Mouse (Mus musculus) ovary, postnatal 36 days (tissue): ENCODE data around the gene Fgf6.
A peak's percentile ranks its signal among the peaks of the same experiment; 100 is the strongest.

Experiments
- DNase-seq: peaks from one replicate; pipeline ENCODE4 v3.0.0; 2022; ENCODE audit warnings: low spot score, mixed read lengths

Gene Fgf6

DNA sequence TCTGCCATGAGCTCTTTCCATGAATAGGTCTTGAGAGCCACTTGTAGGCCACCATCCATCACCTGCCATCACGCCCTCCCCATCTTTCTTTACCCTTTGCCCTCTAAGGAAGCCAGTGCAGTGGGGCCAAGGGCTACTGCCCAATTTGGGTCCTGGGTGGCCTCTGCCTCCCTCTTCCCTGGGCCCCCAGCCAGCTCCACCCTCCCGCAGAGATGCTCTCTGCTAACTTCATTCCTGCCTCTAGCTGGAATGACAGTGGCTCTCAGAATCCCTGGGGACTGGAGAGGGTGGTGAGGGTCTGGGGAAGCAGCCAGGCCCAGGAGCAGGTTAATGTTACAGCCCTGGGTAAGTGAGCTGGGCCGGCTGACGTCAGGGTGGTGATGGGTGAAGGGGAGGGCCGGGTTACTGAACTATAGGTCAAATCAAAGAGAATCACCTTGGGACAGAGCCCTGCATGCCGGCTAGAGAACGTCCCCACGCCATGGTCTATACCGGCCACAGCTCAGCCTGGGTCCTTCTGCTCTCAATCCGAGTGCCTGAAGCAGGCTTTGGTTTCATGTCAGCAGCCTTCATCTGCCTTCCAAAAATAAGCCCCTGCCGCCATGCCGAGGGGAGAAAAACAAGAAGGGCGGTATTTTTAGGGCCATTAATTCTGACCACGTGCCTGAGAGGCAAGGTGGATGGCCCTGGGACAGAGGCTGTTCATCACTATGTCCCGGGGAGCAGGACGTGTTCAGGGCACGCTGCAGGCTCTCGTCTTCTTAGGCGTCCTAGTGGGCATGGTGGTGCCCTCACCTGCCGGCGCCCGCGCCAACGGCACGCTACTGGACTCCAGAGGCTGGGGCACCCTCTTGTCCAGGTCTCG, at the start of gene Fgf6:
Gene Fgf6, plus strand, starts transcription at position 681 of the 865 bp plus-strand sequence.
- no peak for DNase-seq

DNA sequence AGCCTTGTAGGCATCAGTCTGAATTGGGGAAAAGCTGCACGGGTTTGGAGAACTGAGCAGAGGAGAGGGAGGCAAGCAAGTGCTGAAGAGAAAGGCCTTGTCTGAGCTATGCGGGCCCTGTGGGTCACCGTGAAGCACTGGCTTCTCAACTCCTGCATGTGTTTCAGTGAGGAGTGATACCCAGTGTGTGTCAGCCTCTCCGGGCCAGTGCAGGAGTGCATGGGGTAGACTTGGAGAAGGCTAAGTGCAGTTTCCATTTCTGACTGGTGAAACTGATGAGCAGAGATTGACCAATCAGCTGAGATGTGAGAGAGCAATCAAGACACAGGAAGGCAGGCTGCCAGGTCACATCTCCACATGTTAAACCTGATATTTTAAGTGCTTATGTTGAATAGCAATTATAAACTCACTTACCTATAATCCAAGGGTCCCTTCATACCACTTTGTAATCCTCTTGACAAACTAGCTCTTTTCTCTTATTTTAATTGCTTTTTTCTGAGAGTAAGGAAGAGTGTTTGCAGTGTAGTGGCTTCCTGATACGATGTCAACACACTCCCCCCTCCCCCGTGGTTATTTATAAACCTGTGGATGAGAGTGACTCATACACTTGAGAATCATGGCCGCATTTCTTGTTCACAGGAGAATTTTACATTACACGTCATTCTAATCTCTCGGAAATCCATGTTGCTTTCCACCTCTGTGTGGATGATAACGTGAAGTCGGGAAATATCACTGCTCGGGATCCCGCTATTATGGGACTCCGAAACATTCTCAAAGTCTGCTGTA, 49.0 kb upstream of the Fgf6 start:
- DNase-seq, result no peak

DNA sequence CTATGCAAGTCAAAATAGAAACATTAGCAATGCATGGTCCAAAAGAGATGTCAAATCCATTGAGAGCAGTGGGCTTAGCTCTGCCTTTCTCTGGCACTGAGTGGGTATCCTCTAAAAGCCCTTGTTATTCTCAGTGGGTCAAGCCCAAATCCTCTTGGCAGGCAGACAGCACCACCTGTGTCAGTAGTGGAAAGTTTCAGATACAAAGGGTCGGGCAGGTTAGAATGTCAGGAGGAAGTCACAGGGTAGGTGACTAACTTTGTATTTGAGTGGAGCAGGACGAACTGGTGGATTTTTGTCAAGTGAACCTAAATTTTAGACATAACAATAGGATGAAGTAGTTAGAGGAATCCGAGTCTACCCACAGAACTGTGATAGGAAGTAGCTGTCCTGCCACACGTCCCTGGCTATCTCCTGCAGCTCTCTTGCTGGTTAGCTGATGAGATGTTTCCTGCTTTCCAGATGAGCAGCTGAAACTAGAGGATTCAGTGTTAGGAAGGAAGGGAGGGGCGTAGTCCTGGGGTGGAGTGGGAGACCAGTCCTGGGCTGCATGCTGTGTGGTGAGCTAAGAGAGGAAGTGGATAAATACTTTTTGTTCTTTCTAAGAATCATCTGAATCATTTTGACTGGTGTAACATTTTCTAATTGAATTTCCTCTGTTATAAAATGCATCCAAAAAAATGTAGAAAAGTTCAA, 33.7 kb upstream of the Fgf6 start:
- DNase-seq, result no peak

DNA sequence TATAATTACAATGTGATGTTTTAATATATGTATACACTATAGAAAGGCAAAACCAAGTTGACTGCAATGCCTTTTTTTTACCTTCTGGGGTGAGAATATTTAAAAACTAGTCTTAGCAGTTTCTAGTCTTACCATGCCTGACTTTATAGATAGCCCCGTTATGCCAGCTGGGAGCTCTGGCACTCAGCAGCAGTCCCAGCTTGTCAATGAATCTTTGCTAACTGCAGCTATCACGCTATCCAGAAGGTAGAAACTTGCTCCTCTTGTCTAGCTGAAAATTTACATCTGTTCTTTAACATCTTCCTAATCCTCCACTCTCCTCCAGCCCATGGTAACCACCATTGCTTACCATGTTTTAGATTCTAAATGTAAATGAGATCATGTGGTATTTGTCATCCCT, 21.7 kb upstream of the Fgf6 start:
- DNase-seq, result no peak

DNA sequence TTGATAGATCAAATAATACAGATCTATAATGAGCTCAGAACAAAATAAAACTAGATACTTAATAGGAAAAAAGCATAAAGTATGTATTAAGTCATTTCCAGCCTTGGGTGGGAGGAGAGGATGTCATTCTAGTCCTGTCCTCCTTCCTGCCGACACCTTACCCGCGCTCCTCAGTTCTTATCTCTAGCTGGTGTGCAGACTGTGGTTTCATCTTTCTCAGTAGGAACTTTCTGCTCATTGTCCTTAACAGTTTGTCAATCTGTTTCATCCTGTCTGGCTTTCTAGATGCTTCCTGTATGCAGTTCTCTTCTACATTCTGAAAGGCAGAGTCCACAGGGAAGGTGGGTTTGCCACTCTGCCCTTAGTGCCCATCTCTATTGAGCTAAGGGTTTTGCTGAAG, 19.9 kb upstream of the Fgf6 start:
- DNase-seq, result no peak

DNA sequence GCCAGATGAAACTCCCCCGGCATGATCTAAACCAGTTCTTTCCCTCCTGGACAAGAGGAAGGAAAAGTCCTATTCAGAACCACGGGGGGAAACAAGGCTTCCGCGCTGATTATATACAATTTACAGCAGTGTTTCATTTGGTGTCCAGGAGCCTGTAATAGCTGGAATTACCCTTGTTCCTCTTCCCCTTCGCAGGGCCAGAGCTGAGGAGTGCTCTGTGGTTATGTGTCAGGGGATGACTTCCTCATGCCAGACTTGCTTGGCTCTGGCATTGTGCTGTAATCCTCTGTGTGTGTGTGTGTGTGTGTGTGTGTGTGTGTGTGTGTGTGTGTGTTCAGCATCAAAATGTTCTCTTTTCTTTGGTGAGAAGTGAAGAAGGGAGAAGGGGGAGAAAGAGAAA, 19.0 kb upstream of the Fgf6 start:
- no peak for DNase-seq

DNA sequence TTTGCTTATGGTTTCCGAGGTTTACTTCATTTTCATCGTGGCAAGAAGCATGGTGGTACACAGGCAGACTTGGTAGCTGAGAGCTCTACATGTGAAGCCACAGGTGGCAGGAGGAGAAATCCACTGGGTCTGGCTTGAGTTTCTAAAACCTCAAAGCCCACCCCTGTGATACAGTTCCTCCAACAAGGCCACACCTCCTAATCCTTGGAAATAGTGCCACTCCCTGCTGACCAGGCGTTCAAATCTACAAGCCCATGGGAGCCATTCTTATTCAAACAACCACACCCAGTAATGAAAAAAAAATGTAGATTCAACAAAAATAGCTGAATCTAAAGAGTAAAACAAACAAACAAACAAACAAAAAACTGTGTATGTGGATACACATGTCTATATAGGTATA, 9.7 kb upstream of the Fgf6 start:
- DNase-seq, result no peak

DNA sequence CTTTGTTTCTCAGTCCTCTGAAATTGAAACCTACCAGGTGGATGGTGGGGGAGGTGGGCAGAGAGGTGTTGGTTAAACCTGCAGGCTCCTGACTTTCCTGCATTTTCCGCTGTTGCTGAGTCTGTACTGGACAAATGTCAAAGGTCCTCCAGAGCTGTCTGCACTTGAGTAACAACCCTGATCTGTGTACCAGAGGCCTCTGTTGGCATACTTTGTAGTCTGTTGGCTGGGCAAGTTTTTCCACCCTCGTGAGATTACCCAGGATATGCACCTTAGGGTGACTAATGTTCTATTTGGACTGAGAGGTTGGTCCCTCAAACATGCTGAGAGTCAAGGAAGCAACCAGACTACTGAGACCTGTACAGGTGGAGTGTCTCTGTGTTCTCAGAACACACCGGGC, 8.8 kb upstream of the Fgf6 start:
- DNase-seq, result no peak

DNA sequence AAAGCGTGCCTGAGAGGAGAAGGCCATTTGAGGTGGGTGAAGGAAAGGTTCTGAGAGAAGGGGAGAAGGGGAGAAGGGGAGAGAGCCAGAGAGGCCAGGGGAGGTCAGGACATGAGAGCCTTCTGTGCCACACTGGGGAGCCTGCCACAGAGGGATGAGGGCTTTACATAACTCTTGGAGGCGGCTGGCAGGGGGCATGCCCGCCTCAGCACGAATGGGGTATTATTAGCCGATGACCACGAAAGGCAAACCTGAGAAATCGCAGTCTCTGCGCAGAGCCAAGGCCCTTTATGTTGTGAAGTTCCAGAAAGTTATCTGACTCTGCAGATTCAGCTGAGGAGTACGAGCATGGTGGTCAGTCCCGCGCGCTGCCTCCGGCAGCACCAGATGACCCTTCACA, 5.4 kb upstream of the Fgf6 start:
- no peak for DNase-seq

DNA sequence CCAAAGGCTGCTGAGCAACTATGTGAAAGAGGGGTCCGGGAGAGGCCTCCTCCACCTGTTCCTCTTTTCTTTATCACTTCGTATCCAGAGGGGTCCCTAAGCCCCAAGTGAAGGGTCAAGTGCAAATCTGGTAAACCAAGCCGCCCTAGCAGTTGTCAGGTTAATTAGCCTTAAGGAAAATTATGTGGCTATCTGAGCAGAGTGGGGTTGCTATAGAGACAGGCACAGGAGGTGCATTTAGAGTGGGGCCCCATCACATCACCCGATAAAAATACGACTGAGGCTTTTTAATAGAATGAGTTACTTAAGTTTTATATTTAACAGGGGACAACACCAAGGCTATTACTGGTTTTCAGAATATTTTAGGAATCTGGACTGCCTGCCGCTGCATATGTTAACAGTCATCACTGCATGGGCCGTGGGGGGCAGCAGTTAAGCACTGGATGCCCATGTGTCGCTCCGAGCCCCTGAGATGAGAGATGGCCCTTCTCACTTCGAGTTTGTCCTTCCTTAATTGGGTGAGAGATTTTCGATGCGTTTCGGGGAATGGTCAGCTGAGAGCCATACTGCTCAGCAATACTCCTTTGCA, 3.3 kb upstream of the Fgf6 start:
- no peak for DNase-seq

DNA sequence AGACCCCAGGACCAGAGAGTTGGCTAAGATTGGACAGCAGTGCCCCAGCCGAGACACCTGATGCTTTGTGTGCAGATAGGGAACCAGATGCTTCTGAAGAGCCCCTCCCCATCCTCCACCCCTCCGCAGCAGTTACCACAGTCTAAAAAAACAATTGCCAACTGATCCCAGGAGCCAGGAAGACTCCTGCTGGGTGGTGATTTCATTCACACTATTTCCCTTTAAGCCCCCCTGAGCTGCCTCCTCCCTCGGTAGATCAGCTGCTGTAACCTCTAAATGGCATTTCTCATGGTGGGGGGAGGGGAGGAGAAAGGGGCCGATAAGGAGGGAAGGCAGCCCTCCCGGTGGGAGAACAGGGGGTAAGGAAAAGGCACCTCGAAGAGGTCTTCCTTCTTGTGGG, 3.9 kb downstream of the Fgf6 start:
- DNase-seq, result no peak

DNA sequence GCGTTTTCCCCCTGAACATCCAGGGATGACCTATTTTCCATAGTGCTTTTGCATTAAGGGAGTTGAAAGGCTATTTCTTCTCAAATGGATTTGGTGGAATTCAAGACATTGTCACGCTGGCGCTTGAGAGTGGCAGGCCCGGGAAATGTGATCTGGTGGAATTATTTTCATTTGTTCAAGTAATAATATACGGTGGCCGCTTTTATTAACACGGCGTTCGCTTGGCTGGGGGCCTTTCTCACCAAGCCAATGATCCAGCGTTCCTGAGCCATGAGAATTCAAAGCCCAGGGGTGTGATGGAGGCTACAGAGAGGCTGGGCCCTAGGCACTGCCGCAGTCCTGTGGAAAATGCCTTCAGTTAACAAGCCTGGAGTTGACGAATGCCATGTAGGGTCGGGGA, 5.0 kb downstream of the Fgf6 start:
- no peak for DNase-seq

DNA sequence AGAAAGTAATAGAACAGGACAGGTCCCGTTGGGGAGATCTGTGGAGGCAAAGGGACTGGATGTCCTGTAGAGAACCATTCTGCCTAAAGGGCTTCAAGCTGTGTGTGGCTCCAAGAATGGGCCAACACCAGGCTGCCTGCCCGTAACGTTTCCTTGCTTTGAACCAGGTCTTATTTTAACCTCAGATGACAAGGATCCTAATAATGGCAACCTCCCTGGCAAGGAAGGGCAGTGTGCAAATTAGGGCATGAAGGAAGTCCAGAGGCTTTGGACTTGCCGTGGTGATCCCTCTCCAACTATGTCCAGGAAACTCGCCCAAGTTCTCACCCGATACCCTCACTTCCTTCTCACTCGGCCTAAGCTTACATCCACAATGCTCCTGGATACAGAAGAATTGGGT, 9.4 kb downstream of the Fgf6 start:
- no peak for DNase-seq

DNA sequence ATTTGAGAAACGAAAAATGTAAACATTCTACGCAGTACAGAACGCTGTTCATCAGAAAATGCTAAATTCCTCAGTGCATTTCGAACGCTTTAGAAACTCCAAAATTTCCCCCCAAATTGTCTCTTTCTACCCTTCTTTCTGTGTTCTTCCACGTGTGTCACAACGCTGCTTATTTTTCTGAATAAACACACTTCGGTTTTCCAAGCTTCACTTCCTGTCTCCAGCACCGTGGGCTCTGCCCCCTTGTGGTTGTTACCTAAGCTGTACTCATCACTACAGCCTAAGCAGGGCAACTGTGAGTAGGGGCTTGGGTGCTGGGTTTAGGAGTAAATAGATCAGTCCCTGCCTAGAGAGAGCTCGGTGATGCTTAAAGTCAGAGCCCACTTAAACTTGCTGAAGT, 19.4 kb downstream of the Fgf6 start:
- DNase-seq, result no peak

DNA sequence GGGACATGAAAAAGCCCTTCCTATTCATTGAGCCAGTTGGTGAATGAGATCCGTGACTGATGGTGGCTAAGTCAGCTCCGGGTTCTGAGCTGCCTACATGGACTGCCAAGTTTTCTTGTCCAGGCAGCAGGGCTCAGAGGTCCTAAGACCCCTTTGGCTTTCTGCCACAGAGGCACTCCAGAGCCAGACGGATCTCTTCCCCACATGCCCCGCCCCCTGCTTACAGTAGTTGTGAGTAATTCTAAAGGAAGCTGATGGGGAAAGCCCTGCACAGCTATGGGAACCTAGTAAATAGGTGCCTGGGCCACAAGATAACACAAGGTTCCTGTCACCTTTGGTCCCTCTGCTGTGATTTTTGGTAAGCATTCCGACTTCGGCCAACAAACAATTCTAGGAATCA, 29.5 kb downstream of the Fgf6 start:
- no peak for DNase-seq

DNA sequence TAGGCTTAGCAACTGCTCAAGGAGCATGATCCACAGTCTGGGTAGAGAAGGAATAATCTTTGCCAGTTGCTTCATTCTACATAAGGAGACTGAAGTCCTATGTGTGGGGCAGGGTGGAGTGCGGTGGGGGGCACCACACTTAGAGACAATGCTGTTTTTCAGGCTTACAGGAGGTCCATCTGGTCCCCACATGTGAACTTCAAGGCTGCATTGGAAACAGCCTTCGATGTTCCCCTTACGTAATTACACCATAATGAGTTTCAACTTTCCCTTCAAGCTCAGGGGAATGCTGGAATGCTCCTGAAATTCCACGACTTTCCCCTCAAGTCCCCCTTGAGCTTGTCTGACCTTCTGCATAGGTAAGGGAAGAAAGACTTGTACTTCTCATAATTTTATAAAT, 35.5 kb downstream of the Fgf6 start:
- no peak for DNase-seq

DNA sequence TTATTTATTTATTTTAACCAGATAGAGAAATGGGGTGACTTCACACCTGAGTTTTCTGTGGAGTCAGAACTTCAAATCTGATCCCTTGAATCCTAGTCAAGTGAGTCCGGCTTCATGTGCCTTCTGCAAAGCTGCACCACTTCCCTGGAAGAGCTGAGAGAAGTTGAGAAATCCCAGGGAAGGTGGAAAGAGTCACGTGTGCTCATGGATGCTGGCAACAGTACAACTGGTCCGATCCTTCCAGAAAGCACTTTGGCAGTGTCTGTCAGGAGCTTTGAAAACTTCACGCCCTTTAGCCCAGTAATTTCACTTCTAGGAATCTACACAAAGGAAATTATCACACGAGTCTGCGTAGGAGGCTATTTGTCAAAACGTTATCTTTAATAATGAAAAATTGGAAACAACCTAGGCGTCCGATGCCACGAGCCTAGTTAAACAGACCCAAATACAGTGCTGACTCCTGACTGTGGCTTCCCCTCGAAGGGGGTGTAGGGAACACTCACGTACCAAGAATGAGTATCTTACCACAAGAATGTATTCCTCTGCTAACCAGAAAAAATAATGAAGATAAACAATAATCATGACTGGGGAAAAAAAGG, 41.7 kb downstream of the Fgf6 start:
- DNase-seq, result no peak

DNA sequence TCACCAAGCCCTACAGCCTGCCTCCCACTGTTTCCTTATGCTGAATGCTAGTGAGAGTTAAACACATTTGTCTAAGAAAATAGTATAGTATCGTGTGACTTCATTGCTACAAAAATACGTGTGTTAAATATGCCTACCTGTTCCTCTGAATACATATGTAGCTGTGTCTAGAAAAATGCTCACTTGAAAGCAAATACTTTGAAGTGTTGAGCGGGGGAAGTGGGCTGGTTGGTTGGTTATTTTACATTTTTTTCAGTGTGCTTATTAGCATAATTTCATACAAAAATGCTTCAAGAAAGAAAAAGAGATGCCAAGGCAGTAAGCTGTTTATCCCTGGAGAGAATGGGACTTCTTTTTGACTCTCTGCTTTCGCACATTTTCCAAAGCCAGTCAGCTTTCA, 44.6 kb downstream of the Fgf6 start:
- no peak for DNase-seq

DNA sequence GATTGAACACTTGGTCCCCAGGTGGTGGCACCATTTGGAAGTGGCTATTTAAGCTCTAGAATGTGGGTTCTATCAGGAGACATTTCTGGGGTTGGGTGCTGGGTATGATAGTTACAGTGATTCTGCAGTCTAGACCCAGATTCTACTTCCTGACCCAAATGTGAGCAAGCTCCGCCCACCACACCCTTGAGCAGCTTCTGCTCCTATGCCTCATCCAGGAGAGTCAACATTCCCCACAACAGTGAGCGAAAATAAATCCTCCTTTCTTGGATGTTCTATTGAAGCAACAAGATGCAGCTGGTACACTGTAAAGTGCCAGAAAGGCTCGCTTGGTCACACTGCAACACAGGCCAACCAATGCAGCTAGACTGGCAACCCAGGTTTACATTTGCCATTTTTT, 48.5 kb downstream of the Fgf6 start:
- no peak for DNase-seq

DNA sequence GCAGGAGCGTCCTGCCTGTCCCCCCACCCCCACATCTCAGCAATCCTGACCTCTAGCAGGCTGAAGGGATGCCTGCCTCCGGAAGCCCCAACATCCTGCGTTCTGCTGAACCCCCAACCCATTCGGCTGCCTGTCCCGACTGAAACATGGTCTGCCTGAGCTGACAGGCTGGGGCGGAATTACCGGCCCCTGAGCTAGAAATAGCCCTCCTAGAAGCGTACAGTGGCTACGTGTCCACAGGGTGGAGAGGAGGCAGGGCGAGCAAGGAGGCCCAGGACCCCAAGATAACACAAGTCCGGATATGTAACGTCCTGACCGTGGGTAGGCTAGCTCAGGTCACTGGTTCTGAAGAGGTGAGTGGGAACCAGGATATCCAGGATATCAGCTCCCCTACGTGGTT, 49.4 kb downstream of the Fgf6 start:
- no peak for DNase-seq

DNA sequence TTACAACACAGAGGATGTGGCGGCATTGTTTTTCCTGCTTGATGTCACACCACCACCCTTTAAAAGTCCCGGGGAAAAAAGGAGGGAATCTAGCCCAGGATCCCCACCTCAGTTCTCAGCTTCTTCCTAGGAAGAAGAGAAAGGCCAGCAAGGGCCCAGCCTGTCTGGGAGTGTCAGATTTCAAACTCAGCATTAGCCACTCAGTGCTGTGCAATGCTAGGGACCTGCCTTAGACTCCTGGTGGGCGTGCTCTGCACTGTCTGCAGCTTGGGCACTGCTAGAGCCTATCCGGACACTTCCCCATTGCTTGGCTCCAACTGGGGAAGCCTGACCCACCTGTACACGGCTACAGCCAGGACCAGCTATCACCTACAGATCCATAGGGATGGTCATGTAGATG, 57.4 kb downstream of the Fgf6 start, which contains the start of gene Fgf23:
Gene Fgf23, plus strand, starts transcription at position 86 of the 400 bp plus-strand sequence.
- peak; percentile 11 for DNase-seq
